Mouse (Mus musculus): Measurements from ENCODE around the gene Meaf6.

- TF ChIP-seq CTCF (IDR thresholded peaks at IDR 0.05; ENCODE audit: low read depth, low read length): no peak
- TF ChIP-seq POLR2AphosphoS5 (IDR thresholded peaks at IDR 0.05; ENCODE audit: insufficient replicate concordance, low read depth, low read length): no peak
- no peak for TF ChIP-seq TAL1 (conservative IDR thresholded peaks at IDR 0.05; ENCODE audit: low read depth, low read length)
- TF ChIP-seq GATA1 (IDR thresholded peaks at IDR 0.05; ENCODE audit: borderline replicate concordance, low read length): no peak
- no peak for TF ChIP-seq GATA2 (IDR thresholded peaks at IDR 0.05; ENCODE audit: borderline replicate concordance, low read depth, low read length)
These were observed 49.3 kb downstream of the Meaf6 start for GRCm38 (mm10) chr4:125134192-125134591.
